ENCODE assay signal across 19 mouse cellular contexts in genomic region chr3:37727392-37727791, GRCm38 (mm10). TPM values are rescaled to one million over a fixed set of nuclear protein-coding genes. Genes with fewer than 3 reads are reported as not detected.
"Had no signal": no experiment of that assay in that cellular context is flagged by ENCODE, and none has a peak within 500 bp of the region (broad histone marks: within the 10 kb centered on the region; RNA-seq: fewer than 3 reads in every experiment).

No protein-coding gene starts in this region.

- H3K9ac ChIP-seq: heart, embryonic 12.5 days; hindbrain, embryonic 12.5 days; hindbrain, embryonic 14.5 days; intestine, embryonic 15.5 days; limb, embryonic 12.5 days; liver, embryonic 13.5 days had no signal

- H3K27me3 ChIP-seq: intestine, embryonic 15.5 days; limb, embryonic 12.5 days had no signal

- H3K27ac ChIP-seq: hindbrain, embryonic 10.5 days; hindbrain, embryonic 12.5 days; hindbrain, embryonic 14.5 days; intestine, embryonic 15.5 days; layer of hippocampus, adult 2 months; left cerebral cortex, adult 2 months; limb, embryonic 10.5 days; limb, embryonic 12.5 days; liver, embryonic 13.5 days had no signal

- H3K4me3 ChIP-seq: heart, embryonic 12.5 days; hindbrain, embryonic 10.5 days; hindbrain, embryonic 12.5 days; intestine, embryonic 15.5 days; layer of hippocampus, adult 2 months; left cerebral cortex, adult 2 months; limb, embryonic 10.5 days; limb, embryonic 12.5 days; liver, embryonic 13.5 days had no signal

- H3K9me3 ChIP-seq: heart, embryonic 12.5 days; hindbrain, embryonic 10.5 days; hindbrain, embryonic 12.5 days; intestine, embryonic 15.5 days; limb, embryonic 10.5 days; limb, embryonic 12.5 days; liver, embryonic 13.5 days had no signal

- DNase-seq: gastrocnemius, postnatal 14 days; kidney, adult 18-20 months; kidney, adult 8-10 months; kidney, postnatal 25 days; liver, embryonic 13.5 days had no signal

- H3K36me3 ChIP-seq: heart, embryonic 12.5 days; hindbrain, embryonic 10.5 days; hindbrain, embryonic 12.5 days; intestine, embryonic 15.5 days; limb, embryonic 10.5 days; limb, embryonic 12.5 days; liver, embryonic 13.5 days had no signal

- H3K4me2 ChIP-seq: heart, embryonic 12.5 days; hindbrain, embryonic 12.5 days; hindbrain, embryonic 14.5 days; intestine, embryonic 15.5 days; limb, embryonic 12.5 days; liver, embryonic 13.5 days had no signal

- ATAC-seq: forebrain, embryonic 16.5 days; hindbrain, embryonic 16.5 days; inflammation-experienced regulatory T-cells, adult 6 months; intestine, embryonic 15.5 days; intestine, postnatal 0 days had no signal

RNA-seq across cellular contexts. Expression of gene Gm5148, which starts 3.1 kb away (rescaled TPM):
- total RNA-seq: heart, postnatal 14 days had no signal
